Mouse (Mus musculus): ENCODE measurements around the gene Cdk5.

Cdk5 gene

DNA sequence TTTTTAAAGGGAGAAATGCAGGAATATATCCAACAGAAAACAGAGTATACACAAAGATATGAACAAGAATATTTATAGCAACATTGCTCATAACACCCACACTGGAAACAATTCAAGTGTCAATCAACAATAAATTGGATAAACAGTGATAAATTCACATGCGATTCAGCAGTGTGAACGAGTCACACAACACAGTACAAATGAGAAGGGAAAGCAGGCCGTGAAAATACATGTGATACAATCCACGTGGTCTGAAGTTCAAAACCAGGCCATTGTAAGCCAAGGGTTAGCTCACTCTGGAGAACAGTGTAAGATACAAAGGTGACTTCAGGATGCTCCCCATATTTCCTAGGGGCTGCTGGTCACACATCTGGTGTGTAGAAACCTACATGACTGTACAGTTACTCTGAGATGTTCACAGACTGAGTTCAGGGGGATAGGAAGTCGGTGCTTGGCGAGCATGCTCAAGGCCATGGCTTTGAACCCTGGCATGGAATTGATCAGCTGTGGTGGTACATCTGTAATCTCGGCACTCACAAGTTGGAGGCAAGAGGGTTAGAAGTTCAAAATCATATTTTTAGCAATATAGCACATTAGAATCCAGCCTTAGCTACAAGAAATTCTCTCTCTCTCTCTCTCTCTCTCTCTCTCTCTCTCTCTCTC is 48.5 kb downstream of the Cdk5 start:
- no peak for DNase-seq (ENCODE audit: low read depth)

DNA sequence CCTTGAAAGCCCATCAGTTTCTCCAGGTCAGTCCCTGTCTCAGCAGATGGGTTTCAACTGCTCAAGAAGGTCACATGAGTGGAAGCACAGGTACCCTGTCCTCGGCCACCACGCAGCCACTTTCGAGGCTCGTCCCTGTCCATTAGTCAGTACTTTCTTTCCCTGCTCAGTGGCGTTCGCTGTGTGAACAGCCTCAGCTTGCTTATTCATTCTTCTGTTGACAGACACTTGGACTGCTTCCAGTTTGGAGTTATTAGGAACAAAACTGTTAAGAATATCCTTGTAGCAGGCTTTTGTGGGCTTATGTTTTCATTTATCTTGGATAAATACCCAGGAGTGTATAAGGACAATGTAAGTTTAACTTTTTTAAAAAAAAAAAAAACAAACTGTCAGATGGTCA is 49.1 kb downstream of the Cdk5 start:
- DNase-seq (ENCODE audit: low read depth), result no peak

DNA sequence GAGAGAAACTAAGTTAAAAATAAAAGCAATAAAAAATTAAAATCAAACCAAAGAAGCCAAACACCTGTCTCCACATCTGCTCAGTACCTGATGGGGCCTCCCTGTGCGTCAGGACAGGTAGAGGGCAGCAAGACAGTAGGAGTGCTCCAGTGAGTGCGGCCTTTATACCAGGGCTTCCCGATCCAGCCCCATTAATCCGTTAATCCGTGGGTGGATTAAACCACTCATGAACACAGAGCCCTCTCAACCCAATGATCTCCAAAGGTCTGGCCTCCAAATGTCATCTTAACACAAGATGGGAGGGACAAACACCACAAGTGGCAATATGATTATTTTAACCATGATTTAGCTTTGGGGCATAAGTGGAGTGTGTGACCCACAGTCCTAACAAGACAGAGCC is 49.5 kb downstream of the Cdk5 start:
- no peak for DNase-seq (ENCODE audit: low read depth)

DNA sequence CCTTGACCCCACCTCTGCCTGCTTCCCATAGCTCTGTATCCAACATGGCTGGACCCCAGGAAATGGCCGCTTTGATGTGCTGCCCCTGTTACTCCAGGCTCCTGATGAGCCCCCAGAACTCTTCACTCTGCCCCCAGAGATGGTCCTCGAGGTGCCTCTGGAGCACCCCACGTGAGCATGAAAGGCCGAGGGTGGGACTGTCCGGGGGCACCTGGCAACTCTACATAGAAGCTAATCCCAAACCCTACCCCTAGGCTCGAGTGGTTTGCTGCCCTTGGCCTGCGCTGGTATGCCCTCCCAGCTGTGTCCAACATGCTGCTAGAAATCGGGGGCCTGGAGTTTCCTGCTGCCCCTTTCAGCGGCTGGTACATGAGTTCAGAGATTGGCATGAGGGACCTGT is 53.6 kb downstream of the Cdk5 start:
- no peak for DNase-seq (ENCODE audit: low read depth)
